Mouse (Mus musculus): ENCODE results near the gene Golm1.

GRCm38 (mm10) chr13:59685236-59685635, 9.6 kb upstream of the Golm1 start:
- TF ChIP-seq CTCF (IDR thresholded peaks at IDR 0.05; ENCODE audit: low read depth) (no peak), EP300 (optimal IDR thresholded peaks at IDR 0.05) (no peak)
